ENCODE assay signal across 22 mouse cellular contexts in genomic region chr2:38974171-38974570, GRCm38 (mm10). TPM values are rescaled to one million over a fixed set of nuclear protein-coding genes. Genes with fewer than 3 reads are reported as not detected.
DNase-seq lines count a peak whose midpoint lies in the region; ATAC-seq lines count a peak whose summit lies in the region.
"Had no signal": no experiment of that assay in that cellular context is flagged by ENCODE, and none has a peak within 500 bp of the region (broad histone marks: within the 10 kb centered on the region; RNA-seq: fewer than 3 reads in every experiment).

No protein-coding gene starts in this region.

- 0 out of 2 replicates have a peak, but pooled peaks have one; percentile 9 for ATAC-seq in common myeloid progenitor, adult 5-6 weeks (replicated peaks; ENCODE audit: low read depth, poor library complexity, severe bottlenecking)
- no peak for ATAC-seq in activated CD4-positive, CD25-positive, alpha-beta regulatory T cell, adult 4 months
- ATAC-seq: forebrain, embryonic 15.5 days; intestine, embryonic 16.5 days; Patski had no signal

- peak; percentile 71 for DNase-seq in 3134 (ENCODE audit: extremely low read depth, insufficient read length, low spot score)
- DNase-seq in 3T3-L1 (ENCODE audit: low read depth, low spot score), result peak; percentile 66
- DNase-seq in Muller cell, postnatal 12 days (ENCODE audit: inconsistent ontology term), result peak; percentile 36
- DNase-seq in urinary bladder, adult 18-20 months (ENCODE audit: low spot score in 2 of 2), result no peak
- DNase-seq in layer of hippocampus, postnatal 14 days (ENCODE audit: low spot score in 2 of 2), result no peak
- DNase-seq: cerebellum, adult 11-12 months; cerebellum, adult 9-11 months; gastrocnemius, postnatal 10 days; kidney, adult 9 months; liver; lung, adult 2 months; midbrain, embryonic 14.5 days; thymus, adult 2 months; thymus, postnatal 36 days had no signal

RNA-seq across cellular contexts. Expression of gene Wdr38, which starts 23.1 kb away (rescaled TPM):
- 0.18 and 0.34 TPM in 2 replicates for total RNA-seq in common myeloid progenitor, adult 5-6 weeks (2017)
- under 1 TPM; 0.36 to 0.55 TPM for total RNA-seq in layer of hippocampus, postnatal 14 days (2021)
- 1 to 10 TPM; 1.1 TPM for polyA plus RNA-seq in activated CD4-positive, CD25-positive, alpha-beta regulatory T cell, adult 4 months (2017; shearing (Covaris generic))

RNA-seq across cellular contexts. Expression of gene Arpc5l, which starts 31.0 kb away (rescaled TPM):
- total RNA-seq in common myeloid progenitor, adult 5-6 weeks (2017), result 56.4 and 67.3 TPM in 2 replicates
- 10 to 100 TPM; 85.7 to 95.2 TPM for total RNA-seq in layer of hippocampus, postnatal 14 days (2021)
- 100 to 1,000 TPM; 120 to 136 TPM for polyA plus RNA-seq in activated CD4-positive, CD25-positive, alpha-beta regulatory T cell, adult 4 months (2017; shearing (Covaris generic))

RNA-seq across cellular contexts. Expression of gene Rpl35, which starts 31.3 kb away (rescaled TPM):
- 1,747 and 1,973 TPM in 2 replicates for total RNA-seq in common myeloid progenitor, adult 5-6 weeks (2017)
- total RNA-seq in layer of hippocampus, postnatal 14 days (2021), result 100 to 1,000 TPM; 246 to 254 TPM
- 1,000 to 10,000 TPM; 1,939 to 1,985 TPM for polyA plus RNA-seq in activated CD4-positive, CD25-positive, alpha-beta regulatory T cell, adult 4 months (2017; shearing (Covaris generic))

RNA-seq across cellular contexts. Expression of gene Olfml2a, which starts 42.4 kb away (rescaled TPM):
- total RNA-seq in common myeloid progenitor, adult 5-6 weeks (2017), result not detected in 2 replicates
- 1 to 10 TPM; 2.7 to 3.5 TPM for total RNA-seq in layer of hippocampus, postnatal 14 days (2021)
- polyA plus RNA-seq in activated CD4-positive, CD25-positive, alpha-beta regulatory T cell, adult 4 months (2017; shearing (Covaris generic)), result under 1 TPM in 1 of 2 experiments, not detected in 1; 0.16 TPM
- total RNA-seq: megakaryocyte-erythroid progenitor cell, adult 5-6 weeks; neutrophil, adult 5-6 weeks had no signal
- polyA plus RNA-seq: macrophage had no signal

RNA-seq across cellular contexts. Expression of gene Nr6a1, which starts 46.7 kb away (rescaled TPM):
- total RNA-seq in common myeloid progenitor, adult 5-6 weeks (2017), result 1.7 and 5.7 TPM in 2 replicates
- total RNA-seq in layer of hippocampus, postnatal 14 days (2021), result 1 to 10 TPM; 4.2 to 6.0 TPM
- polyA plus RNA-seq in activated CD4-positive, CD25-positive, alpha-beta regulatory T cell, adult 4 months (2017; shearing (Covaris generic)), result under 1 TPM; 0.37 to 0.40 TPM

Comparison
In these comparisons a context has a peak if more than half of its experiments do, and no peak if none do; other contexts are left out.
1. DNase-seq: peak in 3134 (single experiment), 3T3-L1 (single experiment) and Muller cell, postnatal 12 days (single experiment); none in urinary bladder, adult 18-20 months (0 of 2) and layer of hippocampus, postnatal 14 days (0 of 2).